Mouse (Mus musculus) kidney, embryonic 14.5 days (tissue): ENCODE measurements around the gene Wdr48. TPM values are rescaled to one million over a fixed set of nuclear protein-coding genes. Genes with fewer than 3 reads are reported as not detected.

Experiments
- ATAC-seq: fragments of 200-750 bp; cut with Nextera tagmentation; 2 replicates; pipeline ENCODE4 v1.8.0; 2017; ENCODE audit warnings: moderate number of reproducible peaks, mild to moderate bottlenecking, moderate TSS enrichment, moderate library complexity; ENCODE audit not compliant: low FRiP score, low TSS enrichment
- H3K27ac ChIP-seq: fragments of 300-500 bp; sonication (generic); 2 replicates; pipeline ENCODE4 v1.5.1; 2014; ENCODE audit warnings: low read depth, mild to moderate bottlenecking, low read length, moderate library complexity, mixed read lengths
- H3K27me3 ChIP-seq: fragments of 300-500 bp; sonication (generic); 2 replicates; pipeline ENCODE4 v1.6.1; 2014; ENCODE audit warnings: mild to moderate bottlenecking, low read length; ENCODE audit not compliant: control insufficient read depth, insufficient read depth
- H3K36me3 ChIP-seq: fragments of 300-500 bp; sonication (generic); 2 replicates; pipeline ENCODE4 v1.6.1; 2014; ENCODE audit warnings: low read length, mixed read lengths; ENCODE audit not compliant: control insufficient read depth, insufficient read depth
- H3K4me1 ChIP-seq: fragments of 300-500 bp; sonication (generic); 2 replicates; pipeline ENCODE4 v1.6.1; 2014; ENCODE audit warnings: low read length, mixed read lengths; ENCODE audit not compliant: control insufficient read depth, insufficient read depth
- H3K4me2 ChIP-seq: fragments of 300-500 bp; sonication (generic); replicated peaks from 2 replicates; pipeline ENCODE4 v1.6.1; 2014; ENCODE audit warnings: low read depth, mild to moderate bottlenecking, low read length
- H3K4me3 ChIP-seq: fragments of 300-500 bp; sonication (generic); 2 replicates; pipeline ENCODE4 v1.5.1; 2014; ENCODE audit warnings: mild to moderate bottlenecking, low read length
- H3K9ac ChIP-seq: fragments of 300-500 bp; sonication (generic); 2 replicates; pipeline ENCODE4 v1.6.1; 2014; ENCODE audit warnings: low read depth, mild to moderate bottlenecking, low read length, moderate library complexity
- H3K9me3 ChIP-seq: fragments of 300-500 bp; sonication (generic); 2 replicates; pipeline ENCODE4 v1.6.1; 2016; ENCODE audit warnings: low read length; ENCODE audit not compliant: control insufficient read depth
- WGBS: fragments of 180-500 bp; shearing (Covaris S2); extraction: QIAGEN DNeasy Blood & Tissue Kit; methylation state at CpG from one replicate; pipeline ENCODE4 v1.1.7; 2014; 5-methylcytosine and 5-hydroxymethylcytosine counted together
- polyA plus RNA-seq: library from polyadenylated mRNA; unstranded; fragments of >200 nt; fragmentation: Nextera tagmentation; extraction: Ambion mirVana; gene quantifications from 2 replicates; pipeline ENCODE4 v1.2.1, GENCODE M21; 2014

The Wdr48 gene
- polyA plus RNA-seq, result 41.8 and 58.4 TPM in 2 replicates

GRCm38 (mm10) chr9:119894339-119895009, at the start of gene Wdr48:
Gene Wdr48, plus strand, starts transcription at chr9:119894878.
- Histone ChIP-seq H3K27ac (peak within 1 kb of the TSS; percentile 70), H3K9ac (peak within 1 kb of the TSS; percentile 87), H3K36me3 (peaks cover under 1% of the 10 kb centered on the region; the same call in 1 of the 2 replicates), H3K27me3 (no peaks in the 10 kb centered on the region), H3K9me3 (no peaks in the 10 kb centered on the region), H3K4me2 (peak within 1 kb of the TSS; percentile 89), H3K4me1 (peaks cover 8% of the 10 kb centered on the region; the same call in 1 of the 2 replicates), H3K4me3 (peak within 1 kb of the TSS; percentile 96)
- peak; percentile 99 for ATAC-seq
- 4% methylated on average over 34 of the region's 34 CpGs for WGBS

GRCm38 (mm10) chr9:119847187-119847586, 47.5 kb upstream of the Wdr48 start:
- Histone ChIP-seq H3K9me3 (no peaks in the 10 kb centered on the region), H3K27me3 (no peaks in the 10 kb centered on the region), H3K36me3 (no peaks in the 10 kb centered on the region), H3K4me3 (no peak overlapping the region), H3K4me1 (0 out of 2 replicates have a peak, but pooled peaks cover 6% of the 10 kb centered on the region), H3K9ac (no peak overlapping the region), H3K27ac (no peak overlapping the region), H3K4me2 (no peak overlapping the region)
- 79% methylated on average over 6 of the region's 6 CpGs for WGBS
- ATAC-seq, result no peak

- Histone ChIP-seq H3K27ac (no peak overlapping the region), H3K9me3 (no peaks in the 10 kb centered on the region), H3K36me3 (no peaks in the 10 kb centered on the region), H3K4me3 (no peak overlapping the region), H3K9ac (no peak overlapping the region), H3K27me3 (no peaks in the 10 kb centered on the region), H3K4me2 (no peak overlapping the region), H3K4me1 (peaks cover 9% of the 10 kb centered on the region)
- WGBS, result 30% methylated on average over 7 of the region's 7 CpGs
- no peak for ATAC-seq
Observed at GRCm38 (mm10) chr9:119848671-119849070, 46.0 kb upstream of the Wdr48 start.

GRCm38 (mm10) chr9:119849214-119849613, 45.5 kb upstream of the Wdr48 start:
- H3K27me3 ChIP-seq, result no peaks in the 10 kb centered on the region
- H3K27ac ChIP-seq, result no peak overlapping the region
- H3K9ac ChIP-seq, result no peak overlapping the region
- 13% methylated on average over 8 of the region's 8 CpGs for WGBS
- no peaks in the 10 kb centered on the region for H3K36me3 ChIP-seq
- peaks cover 9% of the 10 kb centered on the region for H3K4me1 ChIP-seq
- ATAC-seq, result no peak
- no peaks in the 10 kb centered on the region for H3K9me3 ChIP-seq
- no peak overlapping the region for H3K4me3 ChIP-seq
- no peak overlapping the region for H3K4me2 ChIP-seq

GRCm38 (mm10) chr9:119852347-119853030, 42.2 kb upstream of the Wdr48 start:
- Histone ChIP-seq H3K9ac (no peak overlapping the region), H3K4me3 (no peak overlapping the region), H3K4me2 (no peak overlapping the region), H3K4me1 (peaks cover 9% of the 10 kb centered on the region), H3K27me3 (no peaks in the 10 kb centered on the region), H3K9me3 (peaks cover 5% of the 10 kb centered on the region; the same call in 1 of the 2 replicates), H3K36me3 (no peaks in the 10 kb centered on the region), H3K27ac (0 out of 2 replicates have a peak overlapping the region, but pooled peaks have one; percentile 17)
- whole genome bisulfite sequencing, result 36% methylated on average over 10 of the region's 10 CpGs
- ATAC-seq, result peak; percentile 88

- H3K9ac ChIP-seq, result no peak overlapping the region
- no peak overlapping the region for H3K4me3 ChIP-seq
- peaks cover 9% of the 10 kb centered on the region for H3K4me1 ChIP-seq
- H3K36me3 ChIP-seq, result no peaks in the 10 kb centered on the region
- peak; percentile 14; the same call in 1 of the 2 replicates for ATAC-seq
- no peaks in the 10 kb centered on the region for H3K27me3 ChIP-seq
- 41% methylated on average over 2 of the region's 2 CpGs for WGBS
- H3K27ac ChIP-seq, result 0 out of 2 replicates have a peak overlapping the region, but pooled peaks have one; percentile 17
- peaks cover 5% of the 10 kb centered on the region; the same call in 1 of the 2 replicates for H3K9me3 ChIP-seq
- no peak overlapping the region for H3K4me2 ChIP-seq
Observed at GRCm38 (mm10) chr9:119853071-119853846, 41.4 kb upstream of the Wdr48 start.

- 53% methylated on average over 8 of the region's 8 CpGs for WGBS
- H3K27ac ChIP-seq, result no peak overlapping the region
- no peak overlapping the region for H3K9ac ChIP-seq
- H3K4me3 ChIP-seq, result no peak overlapping the region
- peaks cover 5% of the 10 kb centered on the region; the same call in 1 of the 2 replicates for H3K9me3 ChIP-seq
- no peaks in the 10 kb centered on the region for H3K27me3 ChIP-seq
- ATAC-seq, result no peak
- H3K4me2 ChIP-seq, result no peak overlapping the region
- H3K4me1 ChIP-seq, result peaks cover 9% of the 10 kb centered on the region
- no peaks in the 10 kb centered on the region for H3K36me3 ChIP-seq
Observed at GRCm38 (mm10) chr9:119854170-119854569, 40.5 kb upstream of the Wdr48 start.

GRCm38 (mm10) chr9:119887144-119887901, 7.4 kb upstream of the Wdr48 start:
- Histone ChIP-seq H3K27ac (no peak overlapping the region), H3K9ac (no peak overlapping the region), H3K4me1 (no peaks in the 10 kb centered on the region), H3K36me3 (no peaks in the 10 kb centered on the region), H3K4me2 (no peak overlapping the region), H3K9me3 (no peaks in the 10 kb centered on the region), H3K27me3 (no peaks in the 10 kb centered on the region), H3K4me3 (no peak overlapping the region)
- WGBS, result 74% methylated on average over 4 of the region's 4 CpGs
- ATAC-seq, result no peak
